Mouse (Mus musculus) ES-Bruce4 (cell line): ENCODE results near the gene Pilrb1.

Experiments
- CTCF ChIP-seq: IDR thresholded peaks from one replicate; pipeline ENCODE4 v1.8.1; 2011; ENCODE audit warnings: low read depth, low read length
- EP300 ChIP-seq: IDR thresholded peaks from 2 replicates; pipeline ENCODE4 v1.6.1; 2011; ENCODE audit warnings: low read depth, low read length; ENCODE audit not compliant: insufficient read depth
- POLR2A ChIP-seq: IDR thresholded peaks from one replicate; pipeline ENCODE4 v1.8.1; 2011; ENCODE audit warnings: low read length; ENCODE audit not compliant: insufficient read depth

DNA sequence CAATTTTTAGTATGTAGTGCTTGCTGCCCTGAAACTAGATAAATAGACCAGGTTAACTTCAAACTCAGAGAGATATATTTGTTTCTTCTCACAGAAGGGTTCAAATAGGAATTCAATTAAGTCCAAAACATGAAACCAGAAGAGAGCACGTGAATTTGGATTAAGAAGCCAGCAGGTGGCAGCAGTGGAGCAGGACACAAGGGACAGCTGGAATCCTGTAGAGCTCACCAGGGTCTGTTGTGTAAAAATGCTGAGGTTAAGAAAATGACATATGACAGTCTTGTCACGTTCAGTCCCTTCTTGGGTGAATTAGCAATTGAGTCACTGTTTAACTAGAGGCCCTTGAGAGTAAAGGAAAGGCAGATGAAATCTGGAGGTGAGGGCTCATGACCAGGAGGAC, 28.0 kb upstream of the Pilrb1 start:
- peak; percentile 63 for TF ChIP-seq CTCF
- no peak for TF ChIP-seq EP300
- no peak for TF ChIP-seq POLR2A
